Mouse (Mus musculus) adrenal gland (tissue): Measurements from ENCODE around the gene Scaper.

Experiments used
- intact Hi-C: fragments of 180-260 bp; cut with DNase I; formaldehyde crosslinking; loops from one replicate; pipeline ENCODE4 v1.15.1; 2025

Scaper gene

DNA sequence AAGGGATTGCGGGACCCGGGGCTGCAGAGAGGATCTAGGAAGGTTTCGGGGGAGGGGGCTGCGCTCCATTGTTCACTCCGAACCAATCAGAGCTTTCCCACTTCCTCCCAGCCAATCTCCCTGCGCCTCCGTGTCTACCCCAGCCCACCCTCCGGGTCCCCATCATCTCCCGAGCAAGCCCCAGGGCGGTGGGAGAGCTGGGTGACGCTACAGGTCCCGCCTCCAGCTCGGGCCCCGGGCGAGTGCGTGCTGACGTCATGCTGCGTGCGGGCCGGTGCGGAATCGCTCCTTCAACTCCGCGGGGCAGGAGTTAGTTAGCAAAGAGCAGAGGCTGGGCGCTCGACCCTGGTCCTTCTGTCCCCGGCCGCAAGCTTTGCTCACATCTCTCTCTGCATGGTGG is 397.0 kb downstream of the Scaper start:
- intact Hi-C loops, result no loop called here

DNA sequence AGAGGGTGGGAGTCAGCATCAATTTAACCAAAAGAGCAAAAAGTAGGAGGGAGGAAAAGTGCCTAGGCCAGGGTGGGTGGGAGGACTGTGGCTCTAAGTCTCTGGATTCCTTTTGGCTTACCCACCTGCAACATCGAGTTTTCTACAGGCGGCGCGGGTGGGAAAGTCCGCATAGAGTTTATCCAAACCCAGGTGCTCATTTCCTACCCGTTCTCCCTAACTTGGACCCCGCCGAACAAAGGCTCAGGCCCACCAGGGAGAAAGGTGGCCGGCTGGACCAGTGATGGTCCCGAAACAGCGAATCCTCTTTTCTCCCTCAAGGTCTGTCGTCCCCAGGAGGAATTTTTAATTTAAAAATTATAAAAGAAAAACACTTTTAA is 397.5 kb downstream of the Scaper start:
- intact Hi-C loops, result no loop called here

DNA sequence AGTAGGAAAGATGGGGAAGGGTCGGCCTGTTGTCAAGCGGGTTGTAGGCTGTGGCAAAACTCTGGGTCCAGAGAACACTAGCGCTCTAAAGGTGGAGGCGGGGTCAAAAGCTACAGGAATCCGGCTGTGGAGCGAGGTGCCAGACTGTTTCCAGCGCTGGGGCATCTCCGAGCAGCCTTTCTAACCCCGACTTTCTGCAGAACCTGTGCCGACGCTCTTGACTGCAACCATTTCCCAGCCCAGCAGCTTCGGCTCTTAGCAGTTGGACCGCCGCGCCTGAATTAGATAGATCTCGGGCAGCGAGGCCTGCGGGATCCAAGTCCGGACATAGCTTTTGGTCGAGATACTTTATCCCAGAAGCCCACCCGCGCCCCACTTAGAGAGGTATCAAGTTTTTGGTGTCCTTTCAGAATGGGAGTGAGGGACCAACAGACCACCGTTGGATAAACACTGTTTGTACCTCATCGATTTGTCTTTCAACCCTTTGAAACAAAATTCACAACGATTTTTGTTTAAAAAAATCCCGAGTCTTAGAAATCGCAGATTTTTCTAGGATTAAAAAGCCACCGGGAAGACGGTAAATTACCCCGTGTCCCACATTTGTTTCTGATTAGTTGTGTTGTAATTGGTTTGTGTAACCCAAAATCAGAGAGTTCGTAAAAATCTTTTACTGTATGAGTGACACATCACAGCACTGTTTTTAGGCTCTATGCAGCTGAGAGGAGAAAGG is 398.1 kb downstream of the Scaper start:
- intact Hi-C loops, result no loop called here

DNA sequence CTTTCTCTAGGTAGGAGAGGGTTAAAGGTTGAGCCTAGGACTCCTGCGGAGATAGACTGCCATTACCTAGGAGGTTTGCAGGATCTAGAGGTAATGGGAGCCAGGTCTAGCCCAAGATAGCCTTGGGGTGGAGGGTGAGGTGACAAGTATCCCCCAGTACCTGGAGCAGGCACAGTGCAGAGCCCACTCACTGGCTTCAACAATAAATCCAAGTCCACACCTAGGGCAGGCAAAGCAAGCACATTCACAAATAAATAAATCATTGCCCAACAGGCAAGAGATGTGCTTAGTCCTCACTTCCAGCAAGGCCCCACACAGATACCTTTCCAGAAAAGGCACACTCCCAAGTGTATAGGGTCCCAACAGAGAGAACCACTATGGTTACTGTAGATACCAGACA is 398.9 kb downstream of the Scaper start:
- intact Hi-C loops, result no loop called here

DNA sequence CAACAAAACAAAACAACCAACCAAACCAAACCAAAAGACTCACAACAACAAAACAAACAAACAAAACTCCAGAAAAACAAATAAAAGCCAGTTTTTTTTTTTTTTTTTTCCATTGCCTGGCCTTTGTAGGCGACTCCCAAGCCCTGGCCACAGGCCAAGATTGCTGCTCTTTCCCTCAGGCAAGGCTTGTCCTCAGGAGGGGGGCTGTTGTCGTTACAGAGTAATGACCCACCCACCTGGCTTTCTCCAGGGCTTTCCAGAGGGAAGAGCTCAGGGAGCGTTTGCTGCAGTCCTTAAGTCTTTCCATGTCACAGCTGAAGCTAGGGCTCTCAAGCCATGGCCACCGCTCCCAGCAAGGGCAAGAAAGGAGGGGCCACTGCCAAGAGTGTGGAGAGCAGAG is 399.5 kb downstream of the Scaper start, which contains the start of gene Isl2:
TSS of gene Isl2 (plus strand) at position 296 of the 400 bp plus-strand sequence.
- intact Hi-C loops, result no loop called here

DNA sequence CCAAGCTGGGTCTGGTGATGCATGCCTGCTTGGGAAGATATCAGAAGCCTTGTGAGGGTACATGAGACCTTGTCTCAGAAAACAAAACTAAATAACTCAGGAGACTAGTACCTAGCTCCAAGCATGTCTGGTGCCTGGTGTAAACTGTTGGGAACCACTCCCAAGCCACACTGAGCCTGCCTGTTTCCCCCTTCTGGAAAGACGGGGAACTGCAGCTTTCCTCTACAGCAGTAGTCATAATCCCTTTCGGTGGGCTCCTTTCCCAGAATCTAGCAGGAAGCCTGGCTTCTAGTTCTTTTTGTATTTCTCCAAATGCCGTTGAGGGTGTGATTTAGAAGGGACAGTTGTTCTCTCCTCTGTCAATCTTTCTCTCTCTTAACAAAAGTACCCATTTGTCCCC is 402.0 kb downstream of the Scaper start:
- intact Hi-C loops, result loop anchor here (2.0 kb wide), 2 partner anchors 67 to 107 kb away; no protein-coding TSS in a partner anchor

DNA sequence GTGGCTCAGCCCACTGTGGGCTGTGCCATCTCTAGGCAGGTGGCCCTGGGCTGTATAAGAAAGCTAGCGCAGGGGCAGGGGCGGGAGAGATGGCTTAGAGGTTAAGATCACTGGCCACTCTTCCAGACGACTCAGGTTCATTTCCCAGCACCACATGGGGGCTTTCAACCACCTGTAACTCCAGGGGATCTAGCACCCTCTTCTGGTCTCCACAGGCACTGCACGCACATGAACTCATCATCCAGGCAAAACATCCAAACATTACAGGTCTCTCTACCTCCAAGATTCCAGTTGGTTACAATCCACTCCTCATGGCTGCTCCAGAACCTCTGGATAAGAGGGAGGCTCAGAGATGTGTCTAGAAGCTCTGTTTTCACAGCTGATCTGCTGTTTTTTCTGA is 412.2 kb downstream of the Scaper start:
- intact Hi-C loops, result no loop called here

DNA sequence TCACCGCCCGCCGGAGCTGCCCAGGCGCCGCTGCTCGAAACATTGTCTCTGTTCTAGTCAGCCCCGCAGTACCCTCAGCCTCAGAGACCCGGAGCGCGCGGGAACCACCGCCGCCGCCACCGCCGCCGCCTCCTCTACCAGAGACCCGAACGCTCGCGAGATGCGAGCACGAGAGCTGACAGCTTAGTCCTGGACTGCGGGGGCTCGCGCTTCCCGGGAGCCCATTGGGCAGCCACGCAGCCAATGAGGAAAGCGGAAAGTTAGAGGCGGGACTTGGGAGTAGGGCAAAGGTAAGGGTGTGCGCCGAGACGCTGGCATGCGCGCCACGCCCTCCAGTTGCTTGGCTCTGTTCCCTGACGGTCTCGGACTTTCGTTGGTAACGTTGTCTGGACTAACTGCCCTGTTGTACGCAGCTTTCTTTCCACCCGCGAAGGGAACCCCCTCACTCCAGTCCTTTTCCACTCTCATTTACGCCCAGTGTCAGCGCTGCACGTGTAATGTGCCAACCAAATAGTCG is 425.8 kb downstream of the Scaper start, which contains the start of gene Etfa:
TSS of gene Etfa (minus strand) at position 217 of the 517 bp plus-strand sequence.
- intact Hi-C loops, result no loop called here

DNA sequence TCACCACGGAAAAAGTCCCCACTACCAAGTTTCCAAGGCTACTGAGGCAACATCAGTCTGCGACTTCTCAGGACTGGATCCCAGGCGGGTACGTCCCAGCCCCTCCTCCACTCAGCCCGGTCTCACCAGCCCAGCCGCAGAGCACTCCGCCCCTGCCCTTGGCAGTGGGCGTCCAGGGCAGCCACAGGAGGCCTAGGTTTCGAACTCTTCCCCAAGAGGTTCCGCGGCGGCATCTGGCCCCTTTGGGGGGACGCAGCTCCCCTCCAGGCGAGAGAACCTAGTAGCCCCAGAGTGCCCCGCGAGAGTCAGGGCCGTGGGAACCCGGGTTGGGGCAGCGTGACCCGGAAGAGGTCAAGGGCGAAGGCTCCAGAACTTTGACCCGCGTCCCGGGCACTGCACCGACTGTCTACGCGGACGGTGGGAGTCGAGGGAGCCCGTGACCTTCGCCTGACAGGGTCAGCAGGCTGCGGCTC is 426.4 kb downstream of the Scaper start:
- intact Hi-C loops, result no loop called here

DNA sequence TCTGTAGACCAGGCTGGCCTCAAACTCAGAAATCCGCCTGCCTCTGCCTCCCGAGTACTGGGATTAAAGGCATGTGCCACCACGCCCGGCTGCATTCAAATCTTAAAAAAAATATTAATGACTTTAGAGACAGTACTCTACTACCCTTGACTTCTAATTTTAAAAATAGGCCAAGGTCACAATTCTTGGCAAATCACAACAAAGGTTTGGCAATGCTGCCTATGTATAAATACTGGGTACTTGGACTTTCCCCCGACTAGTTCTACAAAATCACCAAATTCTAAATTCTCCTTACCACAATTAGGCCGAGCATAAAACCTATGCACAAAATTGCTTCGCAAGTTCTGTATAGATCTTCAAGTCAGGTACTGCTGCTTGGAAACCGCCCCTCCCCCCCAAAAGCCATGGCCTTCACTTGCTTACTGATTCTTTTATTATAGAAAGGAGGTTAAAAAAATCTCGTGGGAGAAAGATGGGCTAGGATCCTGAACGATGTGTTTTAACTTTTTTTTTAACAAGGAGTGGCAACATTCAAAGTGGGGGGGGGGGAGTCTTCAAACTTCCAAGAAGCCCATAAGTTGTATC is 427.2 kb downstream of the Scaper start:
- intact Hi-C loops, result no loop called here

DNA sequence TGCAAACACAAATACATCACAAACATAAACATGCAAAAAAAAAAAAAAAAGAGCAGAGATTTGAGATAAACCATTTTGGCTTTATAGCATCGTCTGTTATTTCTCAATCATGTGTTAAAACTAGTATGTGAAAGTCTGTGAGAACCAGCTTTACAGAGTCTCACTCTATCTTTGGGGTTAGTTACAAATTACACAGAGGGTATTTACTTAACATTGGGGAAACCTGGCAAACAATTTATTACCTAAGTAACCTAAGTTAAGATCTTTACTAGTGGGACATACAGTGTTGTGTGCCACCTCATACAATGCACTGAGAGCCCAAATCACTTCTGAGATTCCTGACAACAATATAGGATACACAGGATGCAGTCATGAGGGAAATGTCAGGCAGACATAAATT is 428.2 kb downstream of the Scaper start:
- intact Hi-C loops, result no loop called here

DNA sequence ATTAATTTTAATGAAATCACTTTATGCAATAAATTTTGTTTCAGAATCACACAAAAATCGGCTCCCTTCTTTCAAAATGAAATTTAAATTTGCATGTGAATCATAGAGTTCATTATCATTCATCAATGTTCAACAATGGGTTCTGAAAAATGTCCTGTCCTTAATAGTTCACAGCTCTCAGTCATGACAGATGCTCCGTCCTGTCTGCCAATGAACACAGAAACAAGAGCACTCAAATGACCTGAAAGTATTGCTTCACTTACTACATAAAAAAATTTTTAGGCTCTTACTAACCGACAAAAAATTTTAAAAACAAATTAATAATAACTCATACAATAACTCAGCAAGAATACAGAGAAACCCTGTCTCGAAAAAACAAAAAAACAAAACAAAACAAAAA is 429.2 kb downstream of the Scaper start:
- intact Hi-C loops, result no loop called here

DNA sequence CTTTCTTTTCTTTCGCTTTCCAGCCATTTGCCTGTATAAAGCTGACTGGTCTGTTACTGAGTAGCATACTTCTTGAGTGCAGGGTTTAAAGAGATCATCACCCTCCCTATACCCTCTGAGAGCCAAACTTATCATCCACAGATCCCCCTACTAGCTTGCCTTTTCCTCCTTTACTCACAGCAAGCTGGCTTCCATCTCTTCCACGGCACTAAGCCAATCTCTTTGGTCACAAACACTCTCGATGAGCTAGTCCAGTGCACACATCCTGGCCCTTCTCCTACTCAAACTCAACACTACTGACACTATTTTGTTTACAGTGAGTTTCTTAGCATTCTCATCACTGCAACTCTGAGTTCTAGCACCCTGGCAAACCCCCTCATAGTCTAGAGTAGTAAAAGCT is 430.0 kb downstream of the Scaper start:
- intact Hi-C loops, result no loop called here
